Mouse (Mus musculus): ENCODE data around the gene Cfdp1.
"Not testable (repeated sequence)": the region's sequence is repeated elsewhere in the genome, so short reads cannot be mapped to it uniquely, and the experiment has no call there.

- TF ChIP-seq CTCF (IDR thresholded peaks at IDR 0.05; ENCODE audit: low read depth, low read length); POLR2A (IDR thresholded peaks at IDR 0.05; ENCODE audit: borderline replicate concordance, low read depth, low read length): not testable (repeated sequence)
These were observed 872 bp downstream of the Cfdp1 start for GRCm38 (mm10) chr8:111853219-111853618.

Measured in bone marrow macrophage, adult 2 months (primary cell).